Mouse (Mus musculus): ENCODE measurements around the gene Ap1m2. TPM values are rescaled to one million over a fixed set of nuclear protein-coding genes. Genes with fewer than 3 reads are reported as not detected.

Ap1m2 gene
- total RNA-seq (2012; rRNA removed), result 9.8 and 17.1 TPM in 2 replicates

DNA sequence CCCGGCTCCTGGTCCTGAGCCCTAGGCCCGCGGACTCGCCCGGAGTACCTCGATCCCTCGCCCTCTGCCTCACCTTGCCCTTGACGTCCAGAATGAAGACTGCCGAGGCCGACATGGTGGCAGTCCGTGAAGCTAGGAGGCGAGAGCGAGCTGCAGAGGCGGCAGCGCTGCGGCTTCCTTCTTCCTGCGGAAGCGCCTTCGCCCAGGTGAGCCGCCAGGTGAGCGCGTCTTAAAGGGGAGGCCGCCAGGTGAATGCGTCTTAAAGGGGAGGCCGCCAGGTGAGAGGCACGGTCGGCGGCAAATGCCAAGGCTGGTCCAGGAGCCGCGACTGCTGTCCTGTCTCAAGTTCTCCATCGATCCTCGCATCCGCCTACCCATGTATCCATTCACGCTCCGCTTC is at the start of gene Ap1m2:
Ap1m2 (minus strand) TSS at position 204 of the 400 bp plus-strand sequence.
- in situ Hi-C loops (cut with MboI; ENCODE audit: low sequenced_read_pairs in 2 of 2, unreplicated experiment in 2 of 2), result no loop called here
- no peaks in the 10 kb centered on the region for H3K9me3 ChIP-seq (ENCODE audit: control insufficient read depth, insufficient read depth, low read depth, low read length)
- TF ChIP-seq ZC3H11A (IDR thresholded peaks at IDR 0.05; ENCODE audit: borderline replicate concordance, low read depth, low read length) (no peak), CHD2 (IDR thresholded peaks at IDR 0.05; ENCODE audit: low read depth, low read length) (no peak)
- DNase-seq (ENCODE audit: low read depth, low spot score), result no peak
- no peaks in the 10 kb centered on the region; the same call in 1 of the 2 replicates for H3K36me3 ChIP-seq (ENCODE audit: control insufficient read depth, insufficient read depth, low read length, poor library complexity, severe bottlenecking)
- peak within 1 kb of the TSS; percentile 57 for H3K9ac ChIP-seq (ENCODE audit: insufficient read depth, low read depth, low read length, poor library complexity, severe bottlenecking)
- peaks cover 3 to 19% of the 10 kb centered on the region in 2 experiments; a peak in 1 of 4 replicates for H3K4me1 ChIP-seq (ENCODE audit: control insufficient read depth in 2 of 2, insufficient read depth in 2 of 2, low read length in 2 of 2, poor library complexity in 1 of 2)
- H3K27ac ChIP-seq (ENCODE audit: insufficient read depth, low read depth, low read length, poor library complexity, severe bottlenecking), result no peak within 1 kb of the TSS; the same call in 1 of the 2 replicates
- peak within 1 kb of the TSS; percentile 65 to 68 for H3K4me3 ChIP-seq (ENCODE audit: insufficient read depth in 1 of 2, low read depth in 1 of 2, low read length in 2 of 2, poor library complexity in 1 of 2, severe bottlenecking in 1 of 2)

DNA sequence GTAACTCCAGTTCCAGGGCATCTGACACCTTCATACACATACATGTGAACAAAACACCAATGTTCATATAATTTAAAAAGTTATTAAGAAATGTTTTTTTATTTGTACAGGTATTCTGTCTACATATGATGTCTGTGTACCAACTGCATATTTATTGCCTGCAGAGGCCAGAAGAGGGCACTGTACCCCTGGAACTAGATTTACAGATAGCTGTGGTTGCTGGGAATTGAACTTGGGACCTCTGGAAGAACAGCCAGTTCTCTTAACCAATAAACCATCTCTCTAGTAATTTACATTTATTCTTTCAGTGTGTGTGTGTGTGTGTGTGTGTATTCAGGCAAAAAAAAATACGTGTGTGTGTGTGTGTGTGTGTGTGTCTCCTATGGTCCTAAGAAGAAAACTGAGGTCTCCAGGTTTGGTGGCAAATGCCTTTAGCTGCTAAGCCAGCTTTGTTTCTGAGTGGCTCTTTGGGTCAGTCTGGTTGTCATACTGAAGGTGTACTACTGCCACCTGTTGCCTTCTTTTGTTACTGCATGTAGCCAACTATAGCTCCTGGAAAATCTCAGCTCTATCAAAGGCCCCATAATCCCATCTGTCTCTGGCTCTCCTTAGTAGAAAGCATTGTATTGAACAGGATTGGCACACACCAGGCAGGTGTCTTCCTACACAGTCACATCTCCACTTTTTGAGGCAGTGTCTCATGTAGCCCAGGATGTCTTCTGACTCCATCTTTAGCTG is 45.0 kb upstream of the Ap1m2 start:
- Histone ChIP-seq H3K9ac (ENCODE audit: insufficient read depth, low read depth, low read length, poor library complexity, severe bottlenecking) (no peak overlapping the region), H3K36me3 (ENCODE audit: control insufficient read depth, insufficient read depth, low read length, poor library complexity, severe bottlenecking) (peaks cover 7% of the 10 kb centered on the region), H3K4me3 (ENCODE audit: insufficient read depth in 1 of 2, low read depth in 1 of 2, low read length in 2 of 2, poor library complexity in 1 of 2, severe bottlenecking in 1 of 2) (no peak overlapping the region), H3K27ac (ENCODE audit: insufficient read depth, low read depth, low read length, poor library complexity, severe bottlenecking) (no peak overlapping the region), H3K4me1 (ENCODE audit: control insufficient read depth in 2 of 2, insufficient read depth in 2 of 2, low read length in 2 of 2, poor library complexity in 1 of 2) (peaks cover 0 to 15% of the 10 kb centered on the region in 2 experiments; a peak in 2 of 4 replicates), H3K9me3 (ENCODE audit: control insufficient read depth, insufficient read depth, low read depth, low read length) (no peaks in the 10 kb centered on the region)
- no peak for DNase-seq (ENCODE audit: low read depth, low spot score)
- in situ Hi-C loops (cut with MboI; ENCODE audit: low sequenced_read_pairs in 2 of 2, unreplicated experiment in 2 of 2), result no loop called here
- TF ChIP-seq CHD2 (IDR thresholded peaks at IDR 0.05; ENCODE audit: low read depth, low read length) (no peak), ZC3H11A (IDR thresholded peaks at IDR 0.05; ENCODE audit: borderline replicate concordance, low read depth, low read length) (peak; percentile 72; the same call in 1 of the 2 replicates)

DNA sequence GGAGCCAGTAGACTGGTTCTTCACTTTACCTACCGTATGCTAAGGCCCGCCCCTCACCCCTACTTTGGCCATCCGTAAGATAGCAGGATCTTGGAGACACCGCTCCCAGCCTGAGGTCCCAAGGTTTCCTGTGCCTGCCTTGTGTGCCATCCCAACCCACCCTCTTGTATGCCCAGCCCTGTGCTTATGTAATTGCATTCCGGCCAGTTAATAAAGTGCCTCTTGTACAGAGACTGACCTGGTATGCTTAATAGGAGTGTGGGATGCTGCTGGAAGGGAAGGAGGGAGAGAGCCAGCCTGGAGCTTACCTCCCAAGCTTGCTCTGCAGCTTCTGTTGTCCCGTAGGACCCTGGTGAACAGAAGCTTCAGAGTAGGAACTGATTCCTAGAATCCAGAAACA is 42.7 kb upstream of the Ap1m2 start:
- Histone ChIP-seq H3K36me3 (ENCODE audit: control insufficient read depth, insufficient read depth, low read length, poor library complexity, severe bottlenecking) (peaks cover 18% of the 10 kb centered on the region), H3K4me3 (ENCODE audit: insufficient read depth in 1 of 2, low read depth in 1 of 2, low read length in 2 of 2, poor library complexity in 1 of 2, severe bottlenecking in 1 of 2) (no peak overlapping the region), H3K27ac (ENCODE audit: insufficient read depth, low read depth, low read length, poor library complexity, severe bottlenecking) (no peak overlapping the region), H3K9me3 (ENCODE audit: control insufficient read depth, insufficient read depth, low read depth, low read length) (no peaks in the 10 kb centered on the region), H3K4me1 (ENCODE audit: control insufficient read depth in 2 of 2, insufficient read depth in 2 of 2, low read length in 2 of 2, poor library complexity in 1 of 2) (peaks cover 0 to 18% of the 10 kb centered on the region in 2 experiments; a peak in 2 of 4 replicates), H3K9ac (ENCODE audit: insufficient read depth, low read depth, low read length, poor library complexity, severe bottlenecking) (no peak overlapping the region)
- TF ChIP-seq HCFC1 (IDR thresholded peaks at IDR 0.05; ENCODE audit: borderline replicate concordance, insufficient read depth, low read length) (no peak), MAFK (IDR thresholded peaks at IDR 0.05; ENCODE audit: insufficient read depth, low read depth, low read length) (no peak)
- no peak for DNase-seq (ENCODE audit: low read depth, low spot score)
- in situ Hi-C loops (cut with MboI; ENCODE audit: low sequenced_read_pairs in 2 of 2, unreplicated experiment in 2 of 2), result no loop called here

DNA sequence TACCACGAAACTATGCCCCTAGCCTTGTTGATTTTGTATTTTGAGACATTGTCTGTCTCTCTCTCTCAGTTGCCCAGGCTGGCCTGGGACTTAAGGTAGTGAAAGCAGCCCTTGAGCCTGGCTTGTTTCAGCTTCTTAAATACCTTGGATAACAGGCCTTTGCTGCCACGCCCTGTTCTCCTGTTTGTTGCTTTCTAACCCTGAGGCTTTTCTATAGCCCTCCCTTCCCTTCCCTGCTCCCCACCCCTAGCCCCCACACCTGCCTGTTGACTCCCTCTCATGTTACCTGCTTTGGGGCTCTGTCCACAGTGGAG is 41.2 kb upstream of the Ap1m2 start:
- peaks cover 27% of the 10 kb centered on the region for H3K36me3 ChIP-seq (ENCODE audit: control insufficient read depth, insufficient read depth, low read length, poor library complexity, severe bottlenecking)
- peaks cover 0 to 18% of the 10 kb centered on the region in 2 experiments; a peak in 2 of 4 replicates for H3K4me1 ChIP-seq (ENCODE audit: control insufficient read depth in 2 of 2, insufficient read depth in 2 of 2, low read length in 2 of 2, poor library complexity in 1 of 2)
- H3K27ac ChIP-seq (ENCODE audit: insufficient read depth, low read depth, low read length, poor library complexity, severe bottlenecking), result peak overlapping the region; percentile 81; the same call in 1 of the 2 replicates
- in situ Hi-C loops (cut with MboI; ENCODE audit: low sequenced_read_pairs in 2 of 2, unreplicated experiment in 2 of 2), result no loop called here
- peak overlapping the region; percentile 66; the same call in 1 of the 2 replicates for H3K9ac ChIP-seq (ENCODE audit: insufficient read depth, low read depth, low read length, poor library complexity, severe bottlenecking)
- peak overlapping the region; percentile 29 to 34; a peak in 2 of 4 replicates for H3K4me3 ChIP-seq (ENCODE audit: insufficient read depth in 1 of 2, low read depth in 1 of 2, low read length in 2 of 2, poor library complexity in 1 of 2, severe bottlenecking in 1 of 2)
- no peak for DNase-seq (ENCODE audit: low read depth, low spot score)
- H3K9me3 ChIP-seq (ENCODE audit: control insufficient read depth, insufficient read depth, low read depth, low read length), result no peaks in the 10 kb centered on the region
- no peak for TF ChIP-seq CHD2 (IDR thresholded peaks at IDR 0.05; ENCODE audit: low read depth, low read length)
- no peak for TF ChIP-seq HCFC1 (IDR thresholded peaks at IDR 0.05; ENCODE audit: borderline replicate concordance, insufficient read depth, low read length)
- TF ChIP-seq ZNF384 (IDR thresholded peaks at IDR 0.05; ENCODE audit: low read depth, low read length), result no peak
- no peak for TF ChIP-seq ZC3H11A (IDR thresholded peaks at IDR 0.05; ENCODE audit: borderline replicate concordance, low read depth, low read length)
- no peak for TF ChIP-seq MAFK (IDR thresholded peaks at IDR 0.05; ENCODE audit: insufficient read depth, low read depth, low read length)
